Mouse (Mus musculus): ENCODE measurements around the gene Grid1. TPM values are rescaled to one million over a fixed set of nuclear protein-coding genes. Genes with fewer than 3 reads are reported as not detected.
A peak's percentile ranks its signal among the peaks of the same experiment; 100 is the strongest.

Gene Grid1
- total RNA-seq, 2 experiments from 2014 or later, result 48.2 to 49.7 TPM

GRCm38 (mm10) chr14:34952311-34952710 is 132.4 kb downstream of the Grid1 start:
- no peak for DNase-seq (ENCODE audit: extremely low spot score in 1 of 2, low spot score in 2 of 2)
- intact Hi-C loops (cut with DNase I), result no loop called here

- no peak for DNase-seq (ENCODE audit: extremely low spot score in 1 of 2, low spot score in 2 of 2)
- intact Hi-C loops (cut with DNase I), result no loop called here
Measured at GRCm38 (mm10) chr14:34953566-34953965, 133.7 kb downstream of the Grid1 start.

DNA sequence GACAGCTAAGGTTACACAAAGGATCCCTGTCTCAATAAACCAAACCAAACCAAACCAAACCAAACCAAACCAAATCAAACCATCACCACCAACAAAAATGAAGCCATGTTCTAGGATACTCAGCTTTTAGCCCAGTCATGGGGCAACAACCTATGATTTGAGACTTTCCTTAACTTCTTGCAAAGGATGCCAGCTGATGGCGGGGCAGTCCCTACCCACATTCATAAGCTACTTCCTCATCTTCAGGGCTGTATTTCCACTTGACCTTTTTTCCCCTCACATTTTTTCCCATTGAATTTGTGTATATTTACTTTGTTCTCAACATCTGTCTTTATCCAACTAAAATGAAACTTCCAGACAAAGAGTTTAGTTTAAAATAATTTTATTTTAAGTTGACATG is 135.8 kb downstream of the Grid1 start:
- DNase-seq (ENCODE audit: extremely low spot score in 1 of 2, low spot score in 2 of 2), result no peak
- intact Hi-C loops (cut with DNase I), result no loop called here

DNA sequence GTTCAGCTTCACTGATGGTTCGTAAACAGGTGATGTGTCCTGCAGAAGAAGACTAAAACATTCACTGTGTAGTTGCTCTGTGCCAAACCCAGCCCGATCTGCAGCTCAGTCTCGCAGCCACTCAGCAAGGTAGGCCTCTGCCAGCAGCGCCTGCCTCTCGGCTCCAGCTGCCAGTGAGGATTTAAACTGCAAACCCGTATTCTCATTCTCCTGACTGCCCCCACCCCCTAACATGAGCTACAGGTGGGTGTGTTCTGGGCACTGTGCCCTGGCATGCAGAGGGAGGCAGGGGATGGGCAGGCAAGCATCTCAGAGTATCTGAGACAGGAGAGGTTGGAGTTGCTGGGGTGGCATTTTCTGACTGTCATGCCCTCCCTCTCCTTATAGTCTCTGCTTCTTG is 140.3 kb downstream of the Grid1 start:
- intact Hi-C loops (cut with DNase I), result no loop called here
- DNase-seq (ENCODE audit: extremely low spot score in 1 of 2, low spot score in 2 of 2), result peak; percentile 40 to 72

DNA sequence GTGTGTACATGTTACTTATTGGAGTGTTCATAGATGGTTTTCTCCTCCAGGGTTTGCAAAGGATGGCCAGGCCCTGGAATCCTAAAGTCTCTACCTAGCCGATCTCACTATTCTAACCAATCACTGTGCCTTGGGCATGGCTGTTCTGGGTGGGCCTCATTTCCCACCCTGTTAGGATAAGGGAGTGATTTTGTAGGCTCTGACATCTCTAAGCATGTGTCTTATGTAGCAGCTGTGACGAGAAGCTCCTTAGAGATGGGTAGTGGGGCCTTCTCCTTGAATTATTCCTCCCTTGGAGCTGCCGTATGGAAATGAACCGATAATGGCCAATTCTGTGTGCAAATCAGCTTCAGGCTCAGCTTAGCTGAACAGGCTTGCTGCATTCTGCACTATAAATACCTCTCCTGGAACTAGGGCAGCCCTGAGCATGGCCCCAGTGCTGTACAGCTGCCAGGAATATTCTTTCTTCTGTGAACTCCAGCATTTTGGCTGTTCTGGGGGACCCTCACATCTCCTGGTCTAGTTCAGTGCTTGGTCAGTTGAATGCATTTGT is 143.8 kb downstream of the Grid1 start:
- no peak for DNase-seq (ENCODE audit: extremely low spot score in 1 of 2, low spot score in 2 of 2)
- intact Hi-C loops (cut with DNase I), result no loop called here

- DNase-seq (ENCODE audit: extremely low spot score in 1 of 2, low spot score in 2 of 2), result peak in 1 of 2 experiments; percentile 46
- intact Hi-C loops (cut with DNase I), result no loop called here
Measured at GRCm38 (mm10) chr14:34969102-34969819, 149.4 kb downstream of the Grid1 start.

DNA sequence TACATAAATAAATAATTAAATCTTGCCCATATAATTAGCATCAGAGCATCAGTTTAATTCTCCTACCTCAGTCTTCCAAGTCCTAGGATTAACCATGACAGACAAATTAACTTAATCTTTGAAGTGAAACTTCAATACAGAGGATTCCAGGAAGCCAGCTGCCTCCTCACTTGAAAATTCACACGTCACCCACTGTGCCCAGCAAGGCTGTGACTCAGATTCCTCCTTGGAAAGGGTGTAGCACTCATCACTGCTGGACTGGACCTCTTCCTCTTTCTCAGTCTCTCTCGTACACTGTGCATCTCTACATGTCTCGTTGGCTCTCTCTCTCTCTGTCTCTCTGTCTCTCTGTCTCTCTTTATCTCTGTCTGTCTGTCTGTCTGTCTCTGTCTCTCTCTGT is 153.0 kb downstream of the Grid1 start:
- intact Hi-C loops (cut with DNase I), result no loop called here
- no peak for DNase-seq (ENCODE audit: extremely low spot score in 1 of 2, low spot score in 2 of 2)

- intact Hi-C loops (cut with DNase I), result no loop called here
Measured at GRCm38 (mm10) chr14:34980756-34981155, 160.8 kb downstream of the Grid1 start.

GRCm38 (mm10) chr14:34989131-34989530 is 169.2 kb downstream of the Grid1 start:
- intact Hi-C loops (cut with DNase I), result no loop called here
- DNase-seq (ENCODE audit: extremely low spot score in 1 of 2, low spot score in 2 of 2), result no peak

More at GRCm38 (mm10) chr14:34980756-34981155, 160.8 kb downstream of the Grid1 start:
- DNase-seq (ENCODE audit: extremely low spot score in 1 of 2, low spot score in 2 of 2), result no peak

DNA sequence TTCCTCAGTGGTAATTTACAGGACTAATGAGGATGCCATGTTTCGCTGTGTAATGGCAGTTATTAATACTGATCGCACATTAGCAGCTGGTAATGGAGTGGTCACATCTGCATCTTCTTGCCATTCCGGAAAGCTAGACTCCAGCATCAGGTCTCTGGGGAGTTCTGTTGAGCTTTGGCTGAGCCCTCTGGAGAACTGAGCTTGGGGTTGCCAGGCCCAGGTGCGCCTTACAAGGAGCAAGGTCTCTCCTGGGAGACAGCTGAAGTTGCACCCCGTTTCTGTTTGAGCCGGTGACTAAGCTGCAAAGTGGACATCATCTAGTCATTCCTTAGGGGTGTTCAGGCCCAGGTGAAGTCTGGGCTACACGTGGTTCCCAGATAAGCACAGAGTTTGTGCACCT is 186.8 kb downstream of the Grid1 start:
- DNase-seq (ENCODE audit: extremely low spot score in 1 of 2, low spot score in 2 of 2), result no peak
- intact Hi-C loops (cut with DNase I), result no loop called here

DNA sequence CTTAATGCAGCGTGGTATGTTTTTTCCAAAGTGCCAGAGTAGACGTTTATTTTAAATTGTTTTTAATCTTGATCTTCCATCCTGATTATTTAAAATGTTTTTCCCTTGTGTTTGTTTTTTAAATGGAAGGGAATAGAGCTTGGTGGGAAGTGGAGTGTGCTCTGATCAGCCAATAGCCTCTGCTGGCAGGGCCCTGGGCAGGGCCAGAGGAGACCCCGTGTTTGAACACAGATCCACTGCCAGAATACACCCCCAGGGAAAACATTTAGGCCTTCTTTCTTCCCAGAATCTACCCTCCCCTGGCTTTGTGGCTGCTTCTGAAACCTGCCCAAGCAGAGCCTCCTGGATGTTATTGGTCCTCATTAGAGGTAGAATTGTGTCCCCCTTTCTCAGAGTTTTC is 188.8 kb downstream of the Grid1 start:
- intact Hi-C loops (cut with DNase I), result no loop called here
- no peak for DNase-seq (ENCODE audit: extremely low spot score in 1 of 2, low spot score in 2 of 2)

DNA sequence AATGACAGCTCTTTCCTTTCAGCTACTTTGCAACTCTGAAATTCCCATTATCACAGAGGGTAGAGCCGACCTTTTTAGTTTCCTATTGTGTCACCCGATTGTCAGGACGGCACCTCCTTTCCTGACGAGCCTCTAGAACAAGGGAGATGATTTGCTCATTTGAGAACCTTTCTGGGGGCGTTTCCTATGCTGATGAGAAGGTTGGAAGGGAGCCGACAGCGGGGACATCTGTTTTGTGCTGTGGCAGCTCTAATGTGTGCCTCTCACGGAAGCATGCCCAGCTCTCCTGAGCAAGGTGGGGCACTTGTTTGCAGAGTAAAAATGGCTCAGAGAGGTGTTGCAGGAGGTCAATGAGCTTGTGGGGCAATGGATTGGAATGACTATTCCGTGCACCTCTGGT is 189.2 kb downstream of the Grid1 start:
- no peak for DNase-seq (ENCODE audit: extremely low spot score in 1 of 2, low spot score in 2 of 2)
- intact Hi-C loops (cut with DNase I), result no loop called here

DNA sequence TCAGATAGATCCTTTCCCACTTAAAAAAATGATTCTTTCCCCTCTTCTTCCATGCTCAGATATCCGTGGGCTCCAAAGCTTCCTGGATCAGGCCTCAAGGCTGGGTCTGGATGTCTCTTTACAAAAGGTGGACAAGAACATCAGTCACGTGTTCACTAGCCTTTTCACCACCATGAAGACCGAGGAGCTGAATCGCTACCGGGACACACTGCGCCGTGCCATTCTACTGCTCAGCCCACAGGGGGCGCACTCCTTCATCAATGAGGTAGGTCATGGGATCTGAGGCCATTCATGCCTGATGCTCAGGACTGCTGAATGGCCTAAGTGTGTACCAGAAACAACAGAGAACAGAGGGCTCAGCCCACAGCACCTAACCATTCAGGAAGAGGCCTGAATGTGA is 206.8 kb downstream of the Grid1 start:
- DNase-seq (ENCODE audit: extremely low spot score in 1 of 2, low spot score in 2 of 2), result no peak
- intact Hi-C loops (cut with DNase I), result no loop called here

GRCm38 (mm10) chr14:35027501-35028140 is 207.7 kb downstream of the Grid1 start:
- intact Hi-C loops (cut with DNase I), result no loop called here
- peak in 1 of 2 experiments; percentile 38 for DNase-seq (ENCODE audit: extremely low spot score in 1 of 2, low spot score in 2 of 2)

- DNase-seq (ENCODE audit: extremely low spot score in 1 of 2, low spot score in 2 of 2), result no peak
- intact Hi-C loops (cut with DNase I), result no loop called here
Measured at GRCm38 (mm10) chr14:35029626-35030025, 209.7 kb downstream of the Grid1 start.

GRCm38 (mm10) chr14:35030271-35030670 is 210.4 kb downstream of the Grid1 start:
- intact Hi-C loops (cut with DNase I), result no loop called here
- DNase-seq (ENCODE audit: extremely low spot score in 1 of 2, low spot score in 2 of 2), result no peak

DNA sequence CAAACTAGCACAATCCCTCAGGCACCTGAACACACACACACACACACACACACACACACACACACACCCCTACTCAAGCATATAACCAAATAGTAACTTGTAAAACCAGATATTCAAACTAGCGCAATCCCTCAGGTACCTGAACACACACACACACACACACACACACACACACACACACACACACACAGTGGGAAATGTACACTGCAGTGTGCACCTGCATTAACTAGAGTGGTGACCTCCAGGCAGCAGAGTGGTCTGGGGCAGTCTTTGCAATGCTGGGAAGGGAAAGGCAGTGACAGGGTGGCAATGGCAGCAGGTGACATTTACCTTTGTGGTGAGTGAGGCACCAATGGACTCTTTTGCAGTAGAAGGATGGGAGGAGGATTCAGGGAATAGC is 212.4 kb downstream of the Grid1 start:
- intact Hi-C loops (cut with DNase I), result no loop called here
- no peak for DNase-seq (ENCODE audit: extremely low spot score in 1 of 2, low spot score in 2 of 2)

GRCm38 (mm10) chr14:35044268-35044667 is 224.4 kb downstream of the Grid1 start:
- DNase-seq (ENCODE audit: extremely low spot score in 1 of 2, low spot score in 2 of 2), result no peak

DNA sequence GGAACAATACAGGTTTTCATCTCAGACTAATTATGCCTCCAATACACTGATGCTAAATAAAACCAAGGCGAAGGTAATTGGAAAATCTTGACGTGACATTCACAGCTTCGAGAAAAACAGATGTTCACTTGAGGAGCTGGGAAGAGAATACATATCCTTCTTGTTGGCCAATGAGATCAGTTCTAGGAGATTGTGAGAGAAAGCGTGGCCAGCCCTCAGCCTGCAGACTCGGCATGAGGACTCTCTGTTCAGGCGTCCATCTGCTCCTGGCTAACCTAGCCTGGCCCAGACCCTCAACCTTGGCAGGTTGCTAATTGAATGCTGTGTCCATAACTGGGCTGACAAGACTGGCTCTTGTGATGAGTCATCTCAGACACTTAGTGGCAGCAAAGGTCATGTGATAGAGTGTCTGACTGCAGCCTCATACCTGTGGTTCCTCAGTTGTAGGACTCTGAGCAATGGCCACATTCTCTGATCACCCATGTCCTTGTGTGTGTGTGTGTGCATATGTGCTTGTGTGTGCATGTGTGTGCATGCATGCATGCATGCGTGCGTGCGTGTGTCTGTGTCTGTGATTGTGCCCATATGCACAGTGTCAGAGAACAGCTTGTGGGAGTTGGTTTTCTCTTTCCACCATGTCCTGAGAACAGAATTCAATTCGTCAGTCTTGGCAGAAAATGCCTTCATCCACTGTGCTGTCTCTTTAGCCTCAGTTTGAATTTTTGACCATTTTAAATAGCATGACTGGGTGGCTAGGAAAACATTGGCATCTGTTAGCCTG is 225.2 kb downstream of the Grid1 start:
- no peak for DNase-seq (ENCODE audit: extremely low spot score in 1 of 2, low spot score in 2 of 2)
- intact Hi-C loops (cut with DNase I), result no loop called here

More at GRCm38 (mm10) chr14:35044268-35044667, 224.4 kb downstream of the Grid1 start:
- intact Hi-C loops (cut with DNase I), result no loop called here

- intact Hi-C loops (cut with DNase I), result no loop called here
- DNase-seq (ENCODE audit: extremely low spot score in 1 of 2, low spot score in 2 of 2), result no peak
Measured at GRCm38 (mm10) chr14:35049231-35049630, 229.3 kb downstream of the Grid1 start.
